Mouse (Mus musculus): ENCODE measurements around the gene Rgs6. TPM values are rescaled to one million over a fixed set of nuclear protein-coding genes. Genes with fewer than 3 reads are reported as not detected.
A peak's percentile ranks its signal among the peaks of the same experiment; 100 is the strongest.

The Rgs6 gene
- total RNA-seq, 2 experiments from 2014 or later, result not detected

DNA sequence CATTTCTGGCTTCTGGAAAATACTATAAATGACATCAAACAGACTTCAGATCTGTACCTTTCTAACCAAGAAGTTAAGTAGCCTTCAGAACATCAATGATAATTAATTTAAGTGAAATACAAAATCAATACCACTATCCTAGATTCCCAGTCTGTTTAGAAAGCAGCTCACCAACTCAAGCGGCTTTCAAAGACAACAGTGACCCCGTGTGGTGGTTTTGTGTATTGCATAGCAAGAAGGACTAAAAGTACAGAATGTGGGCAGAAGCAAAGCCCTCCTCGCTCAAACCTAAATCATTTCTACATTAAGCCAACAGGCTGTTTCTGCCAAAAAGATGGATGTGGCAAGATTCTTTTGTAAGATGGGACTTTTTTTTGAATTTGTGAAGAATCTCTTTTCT is 429.9 kb downstream of the Rgs6 start:
- ATAC-seq (ENCODE audit: poor library complexity, severe bottlenecking), result peak; percentile 66

DNA sequence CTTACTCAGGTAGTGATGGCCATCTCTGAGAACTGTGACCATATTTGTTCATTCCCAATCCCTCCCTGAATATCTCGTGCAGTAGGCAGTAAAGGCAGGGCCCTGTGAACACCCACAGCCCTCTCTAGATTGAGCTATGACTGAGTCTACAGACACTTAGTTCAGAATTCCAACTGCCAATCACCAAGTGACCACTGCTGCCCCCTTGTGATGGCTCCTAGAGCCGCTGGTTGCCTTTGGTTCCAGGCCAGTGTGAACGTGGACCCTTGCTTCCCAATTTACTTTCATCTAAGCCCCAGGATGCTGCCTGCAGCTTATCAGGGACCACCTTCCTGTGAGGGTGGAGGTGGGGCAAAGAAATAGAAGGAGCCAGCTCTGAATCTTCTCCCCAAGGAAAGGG is 438.9 kb downstream of the Rgs6 start:
- ATAC-seq (ENCODE audit: poor library complexity, severe bottlenecking), result no peak

DNA sequence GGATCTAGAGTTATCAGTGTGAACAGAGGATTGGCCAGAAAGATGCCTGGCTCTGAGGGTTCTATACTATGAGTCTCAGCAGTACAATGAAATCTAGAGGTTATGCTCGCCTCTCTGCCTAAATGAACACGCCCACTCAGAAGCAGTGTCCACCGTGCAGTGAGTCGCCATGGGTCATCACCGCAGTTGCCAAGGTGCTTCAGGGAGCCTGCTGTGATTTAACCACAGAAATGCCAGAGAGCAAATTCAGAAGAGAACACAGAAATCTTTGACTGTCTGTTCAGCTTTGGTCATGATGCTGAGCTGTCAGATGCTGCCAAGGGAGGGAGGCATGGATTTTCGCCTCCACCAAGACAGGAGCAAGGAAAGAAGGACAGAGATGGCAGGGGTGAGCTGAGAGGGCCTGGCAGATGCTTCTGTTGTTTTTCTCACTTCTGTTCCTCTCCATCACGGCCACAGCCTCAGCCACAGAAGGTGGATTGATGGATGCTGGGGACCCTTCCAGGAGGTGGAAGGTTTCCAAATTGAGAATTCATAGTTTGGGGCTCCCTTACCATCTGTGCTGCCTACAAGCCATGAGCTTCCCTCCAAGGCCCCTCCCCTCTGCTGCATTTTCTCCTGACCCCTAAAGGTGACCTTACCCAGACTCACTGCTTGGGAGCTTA is 445.2 kb downstream of the Rgs6 start:
- ATAC-seq (ENCODE audit: poor library complexity, severe bottlenecking), result no peak

GRCm38 (mm10) chr12:83034859-83035569 is 446.9 kb downstream of the Rgs6 start:
- 0 out of 2 replicates have a peak, but pooled peaks have one; percentile 21 for ATAC-seq (ENCODE audit: poor library complexity, severe bottlenecking)

DNA sequence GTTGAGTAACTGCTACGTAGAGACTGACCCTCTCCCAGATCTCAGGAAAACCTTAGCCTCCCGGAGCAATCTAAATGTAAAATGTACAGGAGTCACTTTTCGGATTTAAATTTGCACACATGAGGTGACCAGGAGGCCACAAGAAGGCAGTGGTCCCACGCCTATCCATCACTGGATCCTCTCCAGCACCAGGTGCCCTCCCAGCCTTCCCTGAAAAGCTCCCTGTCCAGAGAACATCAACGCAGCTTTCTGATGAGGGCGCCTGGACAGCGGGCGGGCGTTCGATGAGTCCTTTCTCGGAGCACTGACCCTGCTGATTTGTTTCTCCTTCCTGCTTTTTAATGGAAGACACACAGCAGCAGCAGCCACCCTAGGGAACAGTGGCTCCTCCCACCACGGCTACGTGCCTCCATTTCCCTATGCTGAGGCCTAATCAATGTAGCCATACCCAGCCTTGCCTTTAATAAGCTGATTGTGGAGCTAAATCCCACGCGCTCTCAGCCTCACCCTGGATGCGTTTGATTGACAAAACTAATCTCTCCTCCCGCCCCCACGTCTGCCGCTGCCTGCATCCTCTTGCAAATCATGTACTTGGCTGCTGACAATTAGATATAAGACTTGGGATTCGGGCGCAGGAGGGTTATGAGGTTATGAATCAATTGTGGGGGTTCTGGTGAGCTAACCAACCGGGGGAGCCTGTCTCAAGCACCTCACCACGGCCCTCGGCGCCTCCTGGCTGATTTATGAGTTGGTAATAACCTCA is 449.9 kb downstream of the Rgs6 start:
- ATAC-seq (ENCODE audit: poor library complexity, severe bottlenecking), result no peak

DNA sequence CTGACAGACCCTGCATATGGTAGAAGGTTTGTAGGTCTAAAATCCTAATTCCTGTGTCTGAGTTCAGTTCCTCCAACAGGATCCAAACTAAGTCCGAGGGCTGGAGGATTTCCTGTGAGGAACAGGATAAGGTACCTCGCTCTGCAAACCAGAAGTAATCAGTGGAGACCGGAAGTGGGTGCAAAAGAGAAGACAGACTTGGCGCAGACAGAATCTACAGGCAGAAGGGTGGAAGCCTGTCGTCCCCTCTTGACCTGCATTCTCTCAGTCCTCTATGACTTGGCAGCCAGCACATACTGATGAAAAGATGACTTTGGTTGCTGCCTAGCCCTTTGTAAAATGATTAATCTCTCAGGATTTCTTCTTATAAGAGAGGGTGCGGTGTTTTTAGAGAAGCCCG is 450.7 kb downstream of the Rgs6 start:
- no peak for ATAC-seq (ENCODE audit: poor library complexity, severe bottlenecking)

GRCm38 (mm10) chr12:83039859-83040258 is 451.8 kb downstream of the Rgs6 start:
- 0 out of 2 replicates have a peak, but pooled peaks have one; percentile 12 for ATAC-seq (ENCODE audit: poor library complexity, severe bottlenecking)

DNA sequence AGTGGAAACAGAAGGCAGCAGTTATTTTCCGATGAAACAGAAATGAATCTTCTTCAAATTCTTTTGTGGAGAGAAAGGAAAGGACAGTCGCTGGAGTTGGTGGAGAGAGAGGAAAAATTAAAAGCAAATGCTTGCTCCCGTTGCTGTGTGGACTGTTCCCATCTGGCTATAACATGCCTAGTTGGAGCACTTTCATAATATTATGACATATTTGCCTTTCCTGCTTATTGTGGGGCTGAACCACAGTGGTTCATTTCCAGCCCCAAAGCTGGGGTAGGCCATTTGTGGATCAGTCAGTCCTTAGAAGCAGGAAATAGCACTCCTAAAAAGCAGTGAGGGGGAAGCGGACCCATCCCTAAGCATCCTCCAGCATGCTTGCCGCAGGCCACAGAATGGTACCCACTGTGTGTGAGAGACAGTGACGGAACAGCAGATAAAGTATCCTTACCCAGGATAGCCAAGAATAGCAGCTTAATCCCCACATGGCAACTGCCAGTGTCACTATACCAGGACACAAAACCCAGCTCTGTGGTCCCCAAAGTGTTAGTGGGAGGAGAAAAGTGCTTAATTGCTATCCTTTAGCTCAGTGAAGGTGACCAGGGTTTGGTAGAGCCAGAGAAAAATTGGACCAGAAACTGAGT is 456.0 kb downstream of the Rgs6 start:
- ATAC-seq (ENCODE audit: poor library complexity, severe bottlenecking), result no peak

- no peak for ATAC-seq (ENCODE audit: poor library complexity, severe bottlenecking)
These were observed 456.5 kb downstream of the Rgs6 start for GRCm38 (mm10) chr12:83044621-83044990.

GRCm38 (mm10) chr12:83045001-83045531 is 457.0 kb downstream of the Rgs6 start:
- no peak for ATAC-seq (ENCODE audit: poor library complexity, severe bottlenecking)

DNA sequence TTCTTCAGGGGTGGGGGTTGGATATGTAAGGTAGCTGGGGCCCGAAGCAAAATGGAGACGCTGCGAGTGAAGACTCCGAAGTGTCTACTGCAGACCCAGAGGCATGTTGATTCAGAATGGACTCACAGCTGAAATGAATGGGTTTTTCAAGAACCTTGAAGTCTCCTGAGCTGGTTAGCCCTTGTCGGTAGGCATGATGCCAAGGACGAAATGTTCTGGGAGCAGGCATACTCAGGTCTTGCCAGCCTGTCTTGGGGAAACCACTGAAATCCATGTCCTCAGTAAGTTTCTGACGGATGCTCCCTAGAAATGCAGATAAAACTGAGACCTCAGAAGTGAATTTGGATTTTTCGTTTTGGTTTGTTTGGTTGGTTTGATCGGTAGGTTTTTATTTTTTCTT is 458.6 kb downstream of the Rgs6 start:
- no peak for ATAC-seq (ENCODE audit: poor library complexity, severe bottlenecking)

DNA sequence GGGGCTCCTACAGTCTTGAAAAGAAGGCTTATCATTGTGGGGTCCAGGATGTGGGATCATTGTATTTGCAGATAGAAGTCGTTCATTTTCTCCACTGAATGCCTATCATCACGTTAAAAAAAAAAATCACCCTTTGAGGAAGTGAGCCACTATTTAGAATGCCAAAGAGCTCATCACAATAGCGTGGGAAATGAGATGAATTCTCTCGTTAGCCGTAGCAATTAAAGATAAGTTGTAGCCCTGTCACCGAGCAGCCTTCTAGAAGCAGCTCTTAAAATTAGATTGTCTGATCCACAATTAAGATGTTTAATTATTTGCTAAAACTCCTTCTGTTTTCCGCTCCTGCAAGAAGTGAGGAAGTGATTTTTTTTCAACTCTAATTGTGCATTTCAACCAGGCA is 459.6 kb downstream of the Rgs6 start:
- no peak for ATAC-seq (ENCODE audit: poor library complexity, severe bottlenecking)

DNA sequence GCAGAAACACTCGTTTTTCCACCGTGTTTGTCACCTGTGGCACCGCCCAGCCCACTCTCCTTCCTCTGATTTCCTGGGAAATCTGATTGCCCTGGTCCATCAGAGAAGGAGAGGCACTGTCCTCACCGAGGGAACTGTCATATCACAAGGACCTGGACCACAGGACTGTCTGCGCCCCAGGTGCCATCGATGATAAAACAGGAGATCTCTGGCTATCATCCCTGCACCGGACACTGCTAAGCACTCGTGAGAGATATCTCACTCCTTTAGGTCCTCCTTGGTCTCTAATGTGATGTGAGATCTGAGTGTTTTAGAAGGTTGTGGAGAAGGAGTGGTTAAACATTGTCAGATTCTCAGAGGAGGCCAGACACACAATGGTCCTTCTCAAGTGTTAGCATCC is 462.4 kb downstream of the Rgs6 start:
- ATAC-seq (ENCODE audit: poor library complexity, severe bottlenecking), result no peak

GRCm38 (mm10) chr12:83052391-83052790 is 464.3 kb downstream of the Rgs6 start:
- no peak for ATAC-seq (ENCODE audit: poor library complexity, severe bottlenecking)

GRCm38 (mm10) chr12:83055690-83056089 is 467.6 kb downstream of the Rgs6 start:
- no peak for ATAC-seq (ENCODE audit: poor library complexity, severe bottlenecking)

GRCm38 (mm10) chr12:83066426-83066825 is 478.3 kb downstream of the Rgs6 start:
- no peak for ATAC-seq (ENCODE audit: poor library complexity, severe bottlenecking)

DNA sequence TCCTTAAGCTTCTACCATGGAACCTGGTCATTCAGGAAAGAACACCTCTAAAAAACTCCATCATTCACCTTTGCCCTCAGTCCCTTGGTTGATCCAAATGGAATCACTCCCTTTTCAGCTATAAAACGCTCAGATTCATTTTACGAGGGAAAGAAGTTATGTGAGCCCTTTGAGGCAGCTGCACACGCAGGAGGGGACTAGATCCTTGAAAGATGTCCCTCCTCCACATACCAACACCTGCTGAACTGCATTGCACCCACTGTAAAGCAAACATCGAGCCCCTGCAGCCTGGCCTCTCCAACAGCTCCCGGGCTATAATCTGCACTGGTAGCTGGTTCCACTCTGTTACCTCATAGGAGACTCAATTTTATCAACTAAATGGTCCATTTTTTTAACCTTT is 482.8 kb downstream of the Rgs6 start:
- ATAC-seq (ENCODE audit: poor library complexity, severe bottlenecking), result no peak

DNA sequence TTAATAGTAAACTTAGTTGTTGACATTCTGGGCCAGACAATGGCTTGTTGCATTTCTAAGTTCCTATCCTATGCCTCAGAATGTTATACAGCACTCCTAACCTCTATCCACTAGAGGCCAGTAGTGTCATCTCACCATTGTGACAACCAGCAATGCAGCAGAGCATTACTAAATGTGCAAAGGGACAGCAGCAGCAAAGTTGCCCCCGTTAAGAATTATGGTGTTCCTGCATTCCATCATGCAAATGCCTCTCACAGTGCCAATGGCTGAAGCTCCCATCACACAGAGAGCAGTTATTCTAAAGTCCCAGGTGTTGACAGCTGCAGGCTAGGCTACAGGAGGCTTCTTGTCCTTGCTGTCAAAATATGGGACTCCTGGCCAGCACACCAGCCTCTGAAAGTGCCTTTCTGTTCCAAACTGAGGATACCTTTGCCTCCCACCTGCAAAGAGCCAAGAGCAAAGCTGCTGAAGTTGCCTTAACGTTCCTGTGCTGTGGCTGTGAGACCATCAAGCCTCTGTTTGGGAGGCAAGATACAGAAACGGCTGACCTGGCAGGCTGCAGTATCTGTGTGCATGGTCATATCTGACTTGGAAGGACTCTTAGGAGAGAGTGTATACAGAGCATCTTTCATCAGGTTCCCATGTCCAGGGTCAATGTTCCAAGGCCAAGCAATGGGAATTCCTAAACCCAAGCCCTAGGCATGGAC is 484.2 kb downstream of the Rgs6 start:
- no peak for ATAC-seq (ENCODE audit: poor library complexity, severe bottlenecking)

- peak; percentile 68 for ATAC-seq (ENCODE audit: poor library complexity, severe bottlenecking)
These were observed 485.1 kb downstream of the Rgs6 start for GRCm38 (mm10) chr12:83072951-83073878.
